Mouse (Mus musculus): ENCODE measurements around the gene Crtac1.

The Crtac1 gene

GRCm38 (mm10) chr19:42331446-42331845 is 100.1 kb downstream of the Crtac1 start:
- DNase-seq (ENCODE audit: low read depth, low spot score), result no peak

- DNase-seq (ENCODE audit: low read depth, low spot score), result no peak
These were observed 103.4 kb downstream of the Crtac1 start for GRCm38 (mm10) chr19:42328160-42328559.

DNA sequence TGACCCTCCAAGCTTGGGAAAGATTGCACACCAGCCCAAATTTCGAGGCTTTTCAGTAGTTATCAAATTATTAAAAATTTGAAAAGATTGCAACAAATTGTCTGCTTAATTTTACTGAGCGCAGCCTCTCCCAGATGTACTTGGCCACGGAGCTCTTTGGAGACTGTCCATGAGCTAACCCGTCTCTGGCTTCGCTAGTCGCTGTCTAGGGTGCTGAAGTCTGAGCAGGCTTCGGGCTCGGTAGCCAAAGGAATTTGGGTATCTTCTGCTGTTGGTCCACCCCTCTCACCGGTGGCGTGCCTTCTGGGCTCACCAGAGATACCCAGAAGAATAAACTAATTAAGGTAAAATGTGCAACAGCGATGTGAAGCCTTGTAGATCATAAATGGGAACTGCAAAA is 105.7 kb downstream of the Crtac1 start:
- DNase-seq (ENCODE audit: low read depth, low spot score), result no peak

GRCm38 (mm10) chr19:42322357-42323090 is 109.1 kb downstream of the Crtac1 start:
- no peak for DNase-seq (ENCODE audit: low read depth, low spot score)

GRCm38 (mm10) chr19:42321936-42322335 is 109.6 kb downstream of the Crtac1 start:
- no peak for DNase-seq (ENCODE audit: low read depth, low spot score)

DNA sequence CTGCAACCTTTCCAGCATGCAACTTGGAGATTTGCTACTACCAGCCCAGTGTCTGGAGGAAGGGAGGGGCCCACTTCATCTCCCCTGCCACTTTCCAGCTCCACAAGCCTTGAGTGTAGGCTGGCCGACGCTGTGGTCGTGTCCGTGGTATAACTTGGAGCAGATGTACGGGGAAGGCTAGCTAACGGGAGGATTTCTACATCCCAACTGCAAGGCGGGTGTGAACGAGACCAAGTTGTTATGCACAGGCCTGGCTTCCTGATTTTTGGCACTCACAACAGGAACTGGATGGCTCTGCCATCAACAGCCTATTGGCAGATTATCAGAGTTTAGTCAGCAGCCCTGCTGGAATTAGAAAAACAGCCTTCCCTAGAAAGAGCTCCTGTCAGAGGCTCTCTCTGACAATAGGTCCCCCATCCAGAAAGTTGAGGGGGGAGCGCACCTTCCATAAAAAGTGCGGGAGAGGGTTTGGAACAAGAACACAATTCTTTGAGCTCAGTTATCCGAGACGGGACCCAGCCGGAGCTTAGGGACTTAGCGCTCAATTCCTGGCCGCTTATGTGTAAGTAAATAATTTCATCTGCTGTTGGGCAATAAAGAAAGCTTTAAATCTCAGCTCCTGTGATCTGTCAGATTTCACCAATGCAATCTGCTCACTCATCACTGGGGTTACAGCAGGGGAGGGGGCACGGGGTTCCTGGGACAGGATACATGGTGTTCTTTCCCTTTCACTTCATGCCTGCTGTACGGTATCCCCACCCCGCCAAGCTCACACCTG is 113.7 kb downstream of the Crtac1 start:
- DNase-seq (ENCODE audit: low read depth, low spot score), result no peak

DNA sequence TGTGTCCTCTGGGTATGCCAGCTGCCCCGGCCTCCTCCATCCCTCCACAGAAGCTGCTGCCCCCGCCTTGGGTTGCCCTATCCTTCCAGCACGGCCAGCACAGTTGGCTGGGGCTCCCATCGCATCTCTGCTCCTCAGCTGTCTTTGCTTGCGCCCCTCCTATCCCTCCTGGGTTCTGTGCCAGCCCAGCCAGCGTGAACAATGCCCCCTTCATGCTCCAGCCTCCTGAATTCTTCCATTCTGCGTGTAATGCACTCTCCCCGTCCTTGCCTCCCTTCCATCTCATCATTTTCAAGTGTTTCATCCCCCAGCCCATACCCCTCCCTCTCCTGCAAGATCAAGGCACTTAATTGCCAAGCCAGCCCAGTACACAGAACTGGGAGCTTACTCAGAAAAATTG is 114.6 kb downstream of the Crtac1 start:
- no peak for DNase-seq (ENCODE audit: low read depth, low spot score)

DNA sequence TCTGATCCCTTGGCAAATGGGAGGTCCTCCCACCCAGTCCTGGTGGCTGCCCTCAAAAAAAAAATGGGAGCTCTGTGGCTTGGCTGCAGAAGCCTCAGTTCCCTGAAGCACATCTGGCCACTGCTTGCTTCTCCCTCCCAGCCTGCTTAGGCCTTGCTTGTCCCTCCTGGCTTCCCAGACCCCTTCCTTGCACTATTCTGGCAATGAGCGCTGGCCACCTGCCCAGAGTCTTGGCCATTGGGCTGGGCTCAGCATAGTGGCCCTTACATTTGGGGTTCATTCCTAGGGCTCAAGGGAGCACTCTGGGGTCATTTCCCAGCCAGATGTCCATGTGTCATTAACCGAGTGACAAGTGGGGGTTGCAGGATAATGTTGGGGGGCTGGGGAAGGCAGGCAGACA is 115.1 kb downstream of the Crtac1 start:
- no peak for DNase-seq (ENCODE audit: low read depth, low spot score)

DNA sequence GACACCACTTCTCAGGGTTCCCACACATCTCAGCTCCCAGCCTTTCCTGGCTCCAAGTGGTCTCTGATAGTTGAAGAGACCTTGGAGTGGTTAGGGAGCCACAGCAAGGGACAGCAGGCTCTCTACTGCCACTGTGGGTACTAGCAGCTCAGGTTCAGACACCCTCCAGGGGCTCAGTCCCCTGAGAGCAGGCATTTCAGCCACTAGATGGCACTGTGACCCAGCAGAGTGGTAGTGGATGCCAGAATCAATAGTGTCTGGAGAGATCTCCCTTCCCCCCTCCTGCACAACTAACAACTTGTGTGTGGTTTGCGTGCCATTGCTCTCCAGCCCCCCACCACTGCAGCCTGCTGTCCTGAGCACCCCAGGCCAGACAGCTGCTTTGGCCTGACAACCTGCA is 115.7 kb downstream of the Crtac1 start:
- DNase-seq (ENCODE audit: low read depth, low spot score), result peak; percentile 85

- DNase-seq (ENCODE audit: low read depth, low spot score), result no peak
These were observed 116.4 kb downstream of the Crtac1 start for GRCm38 (mm10) chr19:42315070-42315679.

DNA sequence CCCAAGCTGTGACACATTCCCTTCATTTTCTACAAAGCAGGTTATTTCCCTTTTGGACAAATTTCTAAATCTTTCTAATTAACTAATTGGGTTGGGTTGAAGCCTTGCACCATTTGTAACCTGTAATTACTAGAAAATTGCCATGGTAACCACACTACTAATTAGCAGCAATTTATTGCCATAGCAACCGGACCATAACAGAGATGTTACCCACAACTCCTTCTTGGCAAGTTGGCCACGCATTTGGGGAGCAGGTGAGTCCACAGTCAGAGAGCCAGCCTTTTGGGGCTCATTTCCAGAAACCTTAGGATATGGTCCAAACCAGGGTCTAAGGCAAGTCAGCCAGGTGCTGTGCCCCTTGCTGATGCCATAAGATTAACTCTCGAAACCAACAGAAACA is 119.4 kb downstream of the Crtac1 start:
- DNase-seq (ENCODE audit: low read depth, low spot score), result no peak

- DNase-seq (ENCODE audit: low read depth, low spot score), result no peak
These were observed 120.3 kb downstream of the Crtac1 start for GRCm38 (mm10) chr19:42311332-42311731.

DNA sequence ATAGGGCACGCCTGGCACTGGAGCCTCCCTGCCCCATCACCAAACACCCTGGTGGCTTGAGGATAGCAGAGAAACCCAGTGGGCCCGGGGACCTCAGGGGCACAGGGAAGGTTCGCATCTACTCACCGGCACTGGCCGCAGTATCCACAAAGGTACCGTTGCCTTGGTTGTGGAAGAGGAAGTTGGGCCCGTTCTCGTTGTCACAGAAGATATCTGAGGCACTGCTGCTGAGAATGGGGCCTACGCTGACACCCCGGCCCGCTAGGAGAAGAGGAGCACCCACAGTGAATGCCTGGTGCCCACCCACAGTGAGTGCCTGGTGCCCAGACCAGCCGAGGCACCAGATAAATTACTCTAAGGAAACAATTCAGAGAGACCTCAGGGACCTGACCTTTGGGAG is 122.7 kb downstream of the Crtac1 start:
- no peak for DNase-seq (ENCODE audit: low read depth, low spot score)

DNA sequence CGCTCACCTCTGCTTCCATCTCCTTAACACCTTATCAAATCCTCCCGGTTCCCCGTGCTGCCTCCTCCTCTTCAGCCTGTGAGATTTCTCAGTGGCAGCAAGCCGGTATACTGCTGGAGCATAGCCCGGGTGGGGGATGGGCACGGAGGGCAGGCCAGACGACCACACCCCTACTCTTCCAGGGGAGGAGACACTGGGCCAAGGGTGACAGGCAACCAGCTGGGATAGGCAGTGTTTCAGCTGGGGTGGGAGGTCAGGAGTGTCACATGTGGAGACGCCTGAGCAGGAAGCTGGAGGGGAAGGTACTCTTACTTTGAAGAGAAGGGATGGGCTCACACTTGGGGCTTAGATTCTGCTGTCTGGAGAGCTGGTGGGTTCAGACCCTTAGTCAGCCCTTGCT is 124.6 kb downstream of the Crtac1 start:
- DNase-seq (ENCODE audit: low read depth, low spot score), result no peak

DNA sequence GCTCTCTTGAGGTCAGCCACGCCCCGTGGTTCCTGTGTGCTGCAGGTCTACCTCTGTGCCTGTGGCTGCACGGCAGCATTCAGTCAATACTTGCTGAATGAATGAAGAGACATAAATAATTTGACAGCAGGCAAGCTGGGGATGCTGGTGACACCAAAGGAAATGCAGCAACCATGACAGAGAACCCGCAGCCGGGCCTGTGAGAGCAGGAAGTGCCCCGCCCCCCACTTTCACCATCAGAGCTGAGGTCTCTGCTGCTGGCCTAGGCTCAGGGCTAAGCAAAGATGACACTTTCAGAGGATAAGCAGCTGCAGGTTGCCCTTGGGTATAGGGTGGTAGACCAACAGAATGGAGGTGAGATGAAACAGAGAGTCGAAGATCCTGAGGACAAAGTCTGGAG is 125.4 kb downstream of the Crtac1 start:
- DNase-seq (ENCODE audit: low read depth, low spot score), result no peak

- no peak for DNase-seq (ENCODE audit: low read depth, low spot score)
These were observed 125.8 kb downstream of the Crtac1 start for GRCm38 (mm10) chr19:42305746-42306145.

GRCm38 (mm10) chr19:42304506-42304905 is 127.1 kb downstream of the Crtac1 start:
- DNase-seq (ENCODE audit: low read depth, low spot score), result no peak

DNA sequence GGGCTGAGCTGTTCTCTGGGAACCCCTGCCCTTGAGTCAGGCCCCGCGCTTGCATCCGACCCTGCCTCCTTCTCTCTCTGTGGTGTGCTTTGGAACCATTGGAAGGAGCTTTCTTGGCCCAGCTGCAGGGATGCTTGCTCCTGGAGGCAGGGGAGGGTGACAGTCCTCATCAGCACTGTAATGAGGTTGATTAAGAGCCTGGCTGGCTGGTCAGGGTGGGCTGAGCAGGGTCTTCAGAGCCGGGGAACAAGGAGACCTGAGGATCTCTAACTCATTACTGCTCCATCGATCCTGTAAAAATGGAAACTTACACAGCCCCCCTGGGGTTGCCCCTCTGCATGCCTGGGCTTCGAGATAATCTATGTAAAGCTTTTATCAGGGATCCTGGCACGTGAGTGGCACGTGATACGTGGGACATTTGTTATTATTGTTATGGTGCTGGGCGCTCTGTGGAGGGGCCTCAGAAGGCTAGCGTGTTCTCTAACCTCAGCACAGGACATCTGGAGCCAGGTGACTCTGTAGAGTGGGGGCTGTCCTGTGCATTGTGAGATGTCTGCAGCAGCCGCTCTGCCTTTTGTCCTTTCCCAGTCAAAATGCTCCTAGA is 128.3 kb downstream of the Crtac1 start:
- no peak for DNase-seq (ENCODE audit: low read depth, low spot score)

- DNase-seq (ENCODE audit: low read depth, low spot score), result no peak
These were observed 138.4 kb downstream of the Crtac1 start for GRCm38 (mm10) chr19:42293216-42293615.

DNA sequence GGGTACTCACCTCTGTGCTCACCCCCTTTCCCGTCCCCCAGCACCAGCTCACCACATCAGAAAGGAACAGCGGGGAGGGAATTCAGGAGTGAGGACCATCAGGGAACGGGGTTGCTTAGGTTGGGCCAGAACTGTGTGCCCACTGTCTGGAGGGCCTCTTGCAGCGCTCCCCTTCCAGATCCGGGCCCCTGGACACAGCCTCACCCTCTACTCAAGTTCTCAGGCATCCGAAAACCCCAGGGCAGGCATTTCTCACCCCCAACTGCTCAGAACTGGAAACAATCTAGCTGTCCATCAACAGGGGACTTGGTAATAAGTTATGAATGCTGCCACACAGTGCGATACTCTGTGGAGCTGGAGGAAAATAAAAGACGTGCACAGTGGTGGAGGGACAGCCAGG is 139.5 kb downstream of the Crtac1 start:
- no peak for DNase-seq (ENCODE audit: low read depth, low spot score)

- no peak for DNase-seq (ENCODE audit: low read depth, low spot score)
These were observed 140.5 kb downstream of the Crtac1 start for GRCm38 (mm10) chr19:42290954-42291661.

- no peak for DNase-seq (ENCODE audit: low read depth, low spot score)
These were observed 143.2 kb downstream of the Crtac1 start for GRCm38 (mm10) chr19:42288361-42288760.

Data from retina, postnatal 7 days (tissue).